Mouse (Mus musculus) right cerebral cortex, adult 18-20 months (tissue): ENCODE measurements at regions not wholly inside any gene's neighbourhood (a gene's known extent, or its start where the extent isn't known, plus 50 kb on each side); places are given as distances from the start of the nearest gene placed in this dataset.
A peak's percentile ranks its signal among the peaks of the same experiment; 100 is the strongest.

Experiments
- DNase-seq: peaks from one replicate; pipeline ENCODE4 v3.0.0; 2022; ENCODE audit warnings: mixed read lengths

- DNase-seq = no peak
These were observed 323.0 kb downstream of the Etnk1 start for GRCm38 (mm10) chr6:143490019-143490418.

- no peak for DNase-seq
These were observed 324.4 kb downstream of the Etnk1 start for GRCm38 (mm10) chr6:143491380-143491779.

GRCm38 (mm10) chr6:143493543-143493942 lies 326.5 kb downstream of the Etnk1 start:
- DNase-seq = no peak

- no peak for DNase-seq
These were observed 327.3 kb downstream of the Etnk1 start for GRCm38 (mm10) chr6:143494341-143494740.

- no peak for DNase-seq
These were observed 327.9 kb downstream of the Etnk1 start for GRCm38 (mm10) chr6:143494886-143495285.

- DNase-seq = no peak
These were observed 331.7 kb downstream of the Etnk1 start for GRCm38 (mm10) chr6:143498764-143499163.

- no peak for DNase-seq
These were observed 332.4 kb downstream of the Etnk1 start for GRCm38 (mm10) chr6:143499259-143500043.

GRCm38 (mm10) chr6:143502803-143503202 lies 335.8 kb downstream of the Etnk1 start:
- DNase-seq = no peak

GRCm38 (mm10) chr6:143503953-143504352 lies 336.9 kb downstream of the Etnk1 start:
- DNase-seq = no peak

- no peak for DNase-seq
These were observed 346.4 kb downstream of the Etnk1 start for GRCm38 (mm10) chr6:143513459-143513858.

- no peak for DNase-seq
These were observed 348.1 kb downstream of the Etnk1 start for GRCm38 (mm10) chr6:143515137-143515536.

- no peak for DNase-seq
These were observed 349.7 kb downstream of the Etnk1 start for GRCm38 (mm10) chr6:143516746-143517145.

GRCm38 (mm10) chr6:143518476-143518875 lies 351.5 kb downstream of the Etnk1 start:
- no peak for DNase-seq

- DNase-seq = no peak
These were observed 352.6 kb downstream of the Etnk1 start for GRCm38 (mm10) chr6:143519668-143520067.

GRCm38 (mm10) chr6:143525092-143525491 lies 358.1 kb downstream of the Etnk1 start:
- no peak for DNase-seq

GRCm38 (mm10) chr6:143528898-143529297 lies 361.9 kb downstream of the Etnk1 start:
- DNase-seq = no peak

- DNase-seq = no peak
These were observed 363.6 kb downstream of the Etnk1 start for GRCm38 (mm10) chr6:143530372-143531224.

GRCm38 (mm10) chr6:143531477-143531876 lies 364.5 kb downstream of the Etnk1 start:
- DNase-seq = peak; percentile 26

GRCm38 (mm10) chr6:143532380-143532779 lies 365.4 kb downstream of the Etnk1 start:
- DNase-seq = no peak

GRCm38 (mm10) chr6:143535265-143535664 lies 368.2 kb downstream of the Etnk1 start:
- peak; percentile 57 for DNase-seq

- DNase-seq = peak; percentile 16
These were observed 368.7 kb downstream of the Etnk1 start for GRCm38 (mm10) chr6:143535726-143536125.

- no peak for DNase-seq
These were observed 369.7 kb downstream of the Etnk1 start for GRCm38 (mm10) chr6:143536525-143537293.

- peak; percentile 17 for DNase-seq
These were observed 380.4 kb downstream of the Etnk1 start for GRCm38 (mm10) chr6:143547406-143547903.
